Comparison of ENCODE assay signal across 15 mouse cellular contexts in the genomic region with DNA sequence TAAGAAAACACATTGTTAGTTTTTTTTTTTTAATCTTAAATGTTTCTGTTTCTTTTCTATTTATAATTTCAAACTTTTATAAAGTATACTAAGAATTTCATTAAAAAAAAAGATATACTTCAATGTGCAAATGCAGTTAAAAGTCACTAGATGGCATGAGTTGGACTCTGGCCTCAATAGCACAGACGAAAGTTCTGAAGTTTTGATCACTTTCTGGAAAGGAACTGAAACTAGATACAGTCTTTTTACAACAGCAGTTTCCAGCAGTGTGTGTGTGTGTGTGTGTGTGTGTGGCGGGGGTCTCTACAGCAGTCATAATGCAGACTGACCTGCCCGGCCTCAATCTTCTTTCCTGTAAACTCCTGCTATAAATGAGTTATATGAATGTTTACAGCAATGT. TPM values are rescaled to one million over a fixed set of nuclear protein-coding genes. Genes with fewer than 3 reads are reported as not detected.
DNase-seq lines count a peak whose midpoint lies in the region; ATAC-seq and TF ChIP-seq lines count a peak whose summit lies in the region.
"Had no signal": no experiment of that assay in that cellular context is flagged by ENCODE, and none has a peak within 500 bp of the region (broad histone marks: within the 10 kb centered on the region; RNA-seq: fewer than 3 reads in every experiment).

No protein-coding gene starts in this region.

- H3K27me3 ChIP-seq in heart, adult 2 months (ENCODE audit: control insufficient read depth, insufficient read depth, low read length), result no peaks in the 10 kb centered on the region
- no peaks in the 10 kb centered on the region for H3K27me3 ChIP-seq in liver, postnatal 0 days (ENCODE audit: insufficient read depth, low read length)
- H3K27me3 ChIP-seq in liver, embryonic 12.5 days (replicated peaks), result no peaks in the 10 kb centered on the region
- no peaks in the 10 kb centered on the region for H3K27me3 ChIP-seq in MEL (ENCODE audit: control insufficient read depth in 1 of 2, insufficient read depth in 2 of 2, low read length in 2 of 2)
- H3K27me3 ChIP-seq: liver, embryonic 15.5 days; neural tube, embryonic 15.5 days had no signal

- no peaks in the 10 kb centered on the region for H3K9me3 ChIP-seq in liver, postnatal 0 days (ENCODE audit: low read length)
- H3K9me3 ChIP-seq in liver, embryonic 12.5 days (replicated peaks), result no peaks in the 10 kb centered on the region
- H3K9me3 ChIP-seq in MEL (replicated peaks; ENCODE audit: insufficient read depth, low read length), result no peaks in the 10 kb centered on the region
- H3K9me3 ChIP-seq: liver, embryonic 15.5 days; neural tube, embryonic 15.5 days had no signal

- TF ChIP-seq EP300 in heart, adult 2 months (IDR thresholded peaks at IDR 0.05; ENCODE audit: insufficient read depth, low read depth, low read length), result no peak
- TF ChIP-seq EP300 in liver, postnatal 0 days (IDR thresholded peaks at IDR 0.05; ENCODE audit: low read depth), result no peak
- no peak for TF ChIP-seq EP300 in MEL (IDR thresholded peaks at IDR 0.05; ENCODE audit: low read depth in 1 of 2, low read length in 2 of 2)

- peak; percentile 20; the same call in 1 of the 2 replicates for TF ChIP-seq CTCF in heart, adult 2 months (IDR thresholded peaks at IDR 0.05)
- peak; percentile 23 for TF ChIP-seq CTCF in liver, postnatal 0 days (IDR thresholded peaks at IDR 0.05; ENCODE audit: low read depth)
- TF ChIP-seq CTCF in MEL (IDR thresholded peaks at IDR 0.05 in 2 of 3, conservative IDR thresholded peaks at IDR 0.05 in 1 of 3; ENCODE audit: control insufficient read depth in 1 of 3, insufficient read depth in 1 of 3, low read depth in 2 of 3, low read length in 3 of 3, poor library complexity in 1 of 3, severe bottlenecking in 1 of 3), result peak in 1 of 3 experiments; percentile 32; a peak in 2 of 6 replicates

- no peaks in the 10 kb centered on the region for H3K4me1 ChIP-seq in heart, adult 2 months (ENCODE audit: control insufficient read depth, insufficient read depth, low read length)
- no peaks in the 10 kb centered on the region for H3K4me1 ChIP-seq in liver, postnatal 0 days (ENCODE audit: insufficient read depth)
- H3K4me1 ChIP-seq in liver, embryonic 12.5 days, result no peaks in the 10 kb centered on the region
- H3K4me1 ChIP-seq in MEL (ENCODE audit: control insufficient read depth in 1 of 2, insufficient read depth in 2 of 2, low read length in 2 of 2), result no peaks in the 10 kb centered on the region
- H3K4me1 ChIP-seq: liver, embryonic 15.5 days; neural tube, embryonic 15.5 days had no signal

- DNase-seq in heart, adult 2 months, result no peak
- DNase-seq in heart, postnatal 25 days (ENCODE audit: low spot score), result no peak
- no peak for DNase-seq in liver, postnatal 0 days
- no peak for DNase-seq in MEL (ENCODE audit: low read depth, low spot score)
- no peak for DNase-seq in testis, postnatal 14 days (ENCODE audit: low spot score)
- DNase-seq: adrenal gland, postnatal 10 days; cerebellum, postnatal 14 days; heart, adult 11 months; left cerebral cortex, postnatal 4 days had no signal

- no peaks in the 10 kb centered on the region for H3K79me2 ChIP-seq in heart, adult 2 months (replicated peaks; ENCODE audit: control insufficient read depth, insufficient read depth, low read length)
- no peaks in the 10 kb centered on the region for H3K79me2 ChIP-seq in MEL (ENCODE audit: control insufficient read depth, insufficient read depth, low read length, poor library complexity)

- no peak overlapping the region for H3K9ac ChIP-seq in heart, adult 2 months (ENCODE audit: low read depth, low read length)
- no peak overlapping the region for H3K9ac ChIP-seq in liver, postnatal 0 days (replicated peaks)
- no peak overlapping the region for H3K9ac ChIP-seq in liver, embryonic 12.5 days
- H3K9ac ChIP-seq in MEL (ENCODE audit: control insufficient read depth, low read depth, low read length, poor library complexity, severe bottlenecking), result no peak overlapping the region
- H3K9ac ChIP-seq: liver, embryonic 15.5 days; neural tube, embryonic 15.5 days had no signal

- 0 out of 2 replicates have a peak, but pooled peaks cover 2% of the 10 kb centered on the region for H3K36me3 ChIP-seq in heart, adult 2 months (ENCODE audit: control insufficient read depth, insufficient read depth, low read length)
- peaks cover 9% of the 10 kb centered on the region; the same call in 1 of the 2 replicates for H3K36me3 ChIP-seq in liver, postnatal 0 days (replicated peaks; ENCODE audit: insufficient read depth, low read length)
- H3K36me3 ChIP-seq in liver, embryonic 12.5 days, result peaks cover 12% of the 10 kb centered on the region
- no peaks in the 10 kb centered on the region for H3K36me3 ChIP-seq in MEL (ENCODE audit: control insufficient read depth in 1 of 2, insufficient read depth in 2 of 2, low read length in 2 of 2)

- intact Hi-C loops in heart, adult 2 months (cut with DNase I), result no loop called here
- intact Hi-C loops in heart, postnatal 25 days (cut with DNase I), result no loop called here

- no peak for TF ChIP-seq POLR2A in heart, adult 2 months (IDR thresholded peaks at IDR 0.05; ENCODE audit: insufficient read depth, low read depth, low read length)
- TF ChIP-seq POLR2A in MEL (IDR thresholded peaks at IDR 0.05; ENCODE audit: control insufficient read depth in 1 of 2, insufficient read depth in 1 of 2, low read depth in 1 of 2, low read length in 2 of 2, poor library complexity in 1 of 2), result no peak

- no peak overlapping the region for H3K27ac ChIP-seq in heart, adult 2 months
- H3K27ac ChIP-seq in liver, postnatal 0 days (ENCODE audit: low read depth), result no peak overlapping the region
- no peak overlapping the region for H3K27ac ChIP-seq in liver, embryonic 12.5 days
- no peak overlapping the region for H3K27ac ChIP-seq in MEL (ENCODE audit: control insufficient read depth, low read depth, low read length)
- H3K27ac ChIP-seq: liver, embryonic 15.5 days; neural tube, embryonic 15.5 days had no signal

- peak; percentile 48 for TF ChIP-seq RAD21 in MEL (IDR thresholded peaks at IDR 0.05; ENCODE audit: low read depth, low read length)

- no peak overlapping the region for H3K4me3 ChIP-seq in heart, adult 2 months
- no peak overlapping the region for H3K4me3 ChIP-seq in liver, postnatal 0 days (ENCODE audit: low read depth, low read length)
- H3K4me3 ChIP-seq in liver, embryonic 12.5 days, result no peak overlapping the region
- no peak overlapping the region for H3K4me3 ChIP-seq in MEL (ENCODE audit: control insufficient read depth in 1 of 2, insufficient read depth in 1 of 2, low read depth in 2 of 2, low read length in 2 of 2)
- H3K4me3 ChIP-seq: liver, embryonic 15.5 days; neural tube, embryonic 15.5 days had no signal

- WGBS in heart, adult 2 months, result 55% methylated on average over 3 of the region's 3 CpGs
- WGBS in liver, postnatal 0 days (ENCODE audit: insufficient replicate concordance), result 50% methylated on average over 3 of the region's 3 CpGs
- 48% methylated on average over 3 of the region's 3 CpGs for WGBS in liver, embryonic 12.5 days (ENCODE audit: insufficient replicate concordance)

- H3K4me2 ChIP-seq in liver, postnatal 0 days (ENCODE audit: low read depth, low read length), result no peak overlapping the region
- H3K4me2 ChIP-seq in liver, embryonic 12.5 days, result no peak overlapping the region
- H3K4me2 ChIP-seq: liver, embryonic 15.5 days; neural tube, embryonic 15.5 days had no signal

- ATAC-seq in liver, postnatal 0 days, result no peak
- ATAC-seq in liver, embryonic 12.5 days, result no peak
- ATAC-seq in granulocyte monocyte progenitor cell, adult 5-6 weeks (replicated peaks; ENCODE audit: poor library complexity, severe bottlenecking), result peak; percentile 53; the same call in 1 of the 2 replicates
- ATAC-seq: hindbrain, embryonic 16.5 days had no signal

TF ChIP-seq in MEL, 35 proteins besides CTCF, POLR2A, EP300 and RAD21 (continues in another document):
- TF ChIP-seq TCF12 (IDR thresholded peaks at IDR 0.05; ENCODE audit: low read depth, low read length) (no peak), SMC3 (IDR thresholded peaks at IDR 0.05; ENCODE audit: low read depth, low read length) (peak; percentile 49)

RNA-seq across cellular contexts. Expression of a gene that starts 9.9 kb away (rescaled TPM):
- 10 to 100 TPM; 73.2 to 79.2 TPM for total RNA-seq in heart, adult 2 months (2021)
- 7.5 and 17.5 TPM in 2 replicates for polyA plus RNA-seq in heart, adult 2 months (2012; rRNA removed)
- total RNA-seq in heart, postnatal 25 days (2021), result 10 to 100 TPM; 67.2 to 74.2 TPM
- 38.9 and 44.7 TPM in 2 replicates for polyA plus RNA-seq in liver, postnatal 0 days (2015; fragmentation: Nextera tagmentation; extraction: Ambion mirVana)
- polyA plus RNA-seq in liver, embryonic 12.5 days (2016; fragmentation: Nextera tagmentation; extraction: Ambion mirVana), result 57.7 and 59.8 TPM in 2 replicates
- 33.0 and 47.5 TPM in 2 replicates for total RNA-seq in MEL (2012; rRNA removed)
- 10 to 100 TPM in 1 of 2 experiments, not detected in 1; 69.3 TPM for polyA plus RNA-seq in MEL (2012; ENCODE audit: insufficient read depth in 1 of 2, insufficient read length in 2 of 2, low read depth in 1 of 2, low replicate concordance in 2 of 2, missing spikeins in 1 of 2)
- total RNA-seq in granulocyte monocyte progenitor cell, adult 5-6 weeks (2014; fragmentation: Nextera tagmentation), result 37.7 and 42.8 TPM in 2 replicates
- 41.3 and 48.9 TPM in 2 replicates for total RNA-seq in granulocyte monocyte progenitor cell, adult 5-6 weeks (2017)

RNA-seq across cellular contexts. Expression of a gene that starts 56.8 kb away (rescaled TPM):
- 1 to 10 TPM in 1 of 2 experiments, under 1 TPM in 1; 0.91 to 1.5 TPM for total RNA-seq in heart, adult 2 months (2021)
- 2.1 and 3.0 TPM in 2 replicates for polyA plus RNA-seq in heart, adult 2 months (2012; rRNA removed)
- 1 to 10 TPM in 1 of 2 experiments, under 1 TPM in 1; 0.73 to 1.2 TPM for total RNA-seq in heart, postnatal 25 days (2021)
- 0.18 and 0.21 TPM in 2 replicates for polyA plus RNA-seq in liver, postnatal 0 days (2015; fragmentation: Nextera tagmentation; extraction: Ambion mirVana)
- polyA plus RNA-seq in liver, embryonic 12.5 days (2016; fragmentation: Nextera tagmentation; extraction: Ambion mirVana), result 0.17 and 0.24 TPM in 2 replicates
- not detected in 2 replicates for total RNA-seq in MEL (2012; rRNA removed)
- polyA plus RNA-seq in MEL (2012; ENCODE audit: insufficient read depth in 1 of 2, insufficient read length in 2 of 2, low read depth in 1 of 2, low replicate concordance in 2 of 2, missing spikeins in 1 of 2), result under 1 TPM in 1 of 2 experiments, not detected in 1; 0.03 TPM
- total RNA-seq in granulocyte monocyte progenitor cell, adult 5-6 weeks (2014; fragmentation: Nextera tagmentation), result not detected in 2 replicates
- total RNA-seq in granulocyte monocyte progenitor cell, adult 5-6 weeks (2017), result under 0.01 TPM in 1 of 2 replicates, not detected in the other
- total RNA-seq: monocyte, adult 5-6 weeks had no signal

RNA-seq across cellular contexts. Expression of a gene that starts 58.5 kb away (rescaled TPM):
- total RNA-seq in heart, adult 2 months (2021), result 1 to 10 TPM; 1.0 to 1.3 TPM
- 0.70 and 1.0 TPM in 2 replicates for polyA plus RNA-seq in heart, adult 2 months (2012; rRNA removed)
- 1 to 10 TPM; 1.3 to 2.0 TPM for total RNA-seq in heart, postnatal 25 days (2021)
- 0.05 and 0.25 TPM in 2 replicates for polyA plus RNA-seq in liver, postnatal 0 days (2015; fragmentation: Nextera tagmentation; extraction: Ambion mirVana)
- 0.07 and 0.21 TPM in 2 replicates for polyA plus RNA-seq in liver, embryonic 12.5 days (2016; fragmentation: Nextera tagmentation; extraction: Ambion mirVana)
- total RNA-seq in MEL (2012; rRNA removed), result not detected in 2 replicates
- not detected for polyA plus RNA-seq in MEL (2012; ENCODE audit: insufficient read depth in 1 of 2, insufficient read length in 2 of 2, low read depth in 1 of 2, low replicate concordance in 2 of 2, missing spikeins in 1 of 2)
- total RNA-seq in granulocyte monocyte progenitor cell, adult 5-6 weeks (2014; fragmentation: Nextera tagmentation), result not detected in 2 replicates
- not detected in 2 replicates for total RNA-seq in granulocyte monocyte progenitor cell, adult 5-6 weeks (2017)
- total RNA-seq: monocyte, adult 5-6 weeks had no signal
- polyA plus RNA-seq: liver, embryonic 15.5 days had no signal
